Mouse (Mus musculus) midbrain, embryonic 14.5 days (tissue): Measurements from ENCODE around the gene Slc6a18. TPM values are rescaled to one million over a fixed set of nuclear protein-coding genes. Genes with fewer than 3 reads are reported as not detected.
A peak's percentile ranks its signal among the peaks of the same experiment; 100 is the strongest.

ENCODE experiments used
- ATAC-seq: fragments of 200-750 bp; cut with Nextera tagmentation; 2 replicates; pipeline ENCODE4 v1.8.0; 2017; ENCODE audit warnings: moderate number of reproducible peaks, moderate library complexity; ENCODE audit not compliant: low FRiP score, low TSS enrichment
- DNase-seq: peaks from one replicate; pipeline ENCODE4 v3.0.0-alpha.2; 2015
- H3K27ac ChIP-seq: fragments of 300-500 bp; sonication (generic); replicated peaks from 2 replicates; pipeline ENCODE4 v1.5.1; 2014; ENCODE audit warnings: mild to moderate bottlenecking, low read depth, low read length, moderate library complexity
- H3K27me3 ChIP-seq: fragments of 300-500 bp; sonication (generic); 2 replicates; pipeline ENCODE4 v1.6.1; 2014; ENCODE audit warnings: low read length, control low read depth, mixed read lengths; ENCODE audit not compliant: control insufficient read depth, insufficient read depth
- H3K36me3 ChIP-seq: fragments of 300-500 bp; sonication (generic); 2 replicates; pipeline ENCODE4 v1.6.1; 2014; ENCODE audit warnings: low read length, control low read depth; ENCODE audit not compliant: control insufficient read depth, insufficient read depth
- H3K4me1 ChIP-seq: fragments of 300-500 bp; sonication (generic); 2 replicates; pipeline ENCODE4 v1.6.1; 2014; ENCODE audit warnings: mild to moderate bottlenecking, antibody characterized with exemption, low read length, control low read depth; ENCODE audit not compliant: control insufficient read depth, insufficient read depth
- H3K4me2 ChIP-seq: fragments of 300-500 bp; sonication (generic); 2 replicates; pipeline ENCODE4 v1.6.1; 2014; ENCODE audit warnings: mild to moderate bottlenecking, low read length, moderate library complexity
- H3K4me3 ChIP-seq: fragments of 300-500 bp; sonication (generic); replicated peaks from 2 replicates; pipeline ENCODE4 v1.5.1; 2014; ENCODE audit warnings: low read depth, low read length
- H3K9ac ChIP-seq: fragments of 300-500 bp; sonication (generic); replicated peaks from 2 replicates; pipeline ENCODE4 v1.6.1; 2014; ENCODE audit warnings: mild to moderate bottlenecking, low read length, moderate library complexity
- H3K9me3 ChIP-seq: fragments of 300-500 bp; sonication (generic); 2 replicates; pipeline ENCODE4 v1.6.1; 2016; ENCODE audit warnings: low read length, control low read depth, mixed read lengths; ENCODE audit not compliant: control insufficient read depth
- WGBS: fragments of 180-500 bp; shearing (Covaris S2); extraction: QIAGEN DNeasy Blood & Tissue Kit; methylation state at CpG from one replicate; pipeline ENCODE4 v1.1.7; 2014; 5-methylcytosine and 5-hydroxymethylcytosine counted together
- polyA plus RNA-seq: library from polyadenylated mRNA; unstranded; fragments of >200 nt; fragmentation: Nextera tagmentation; extraction: Ambion mirVana; gene quantifications from 2 replicates; pipeline ENCODE4 v1.2.1, GENCODE M21; 2014

Gene Slc6a18
- not detected in 2 replicates for polyA plus RNA-seq

DNA sequence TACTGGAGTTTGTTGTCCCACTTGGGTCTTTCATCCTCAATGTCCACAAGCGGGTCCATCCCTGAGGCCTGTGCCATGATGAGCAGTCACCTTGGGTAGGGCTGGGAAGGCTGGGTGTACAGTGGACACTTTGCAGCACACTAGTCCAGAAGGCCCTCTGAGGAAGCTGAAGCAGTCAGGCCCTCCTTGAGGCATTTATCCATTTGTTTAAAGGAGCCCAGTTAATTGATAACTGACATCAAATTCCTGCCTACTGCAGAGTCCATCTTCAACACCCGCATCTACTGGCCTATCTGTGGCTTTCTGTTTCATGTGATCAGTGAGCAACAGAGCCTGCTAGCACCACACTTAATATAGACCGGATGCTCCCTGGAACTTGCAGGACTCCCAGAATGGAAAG, at the start of gene Slc6a18:
Gene Slc6a18 (minus strand): TSS at position 171 of the 400 bp plus-strand sequence.
- Histone ChIP-seq H3K36me3 (no peaks in the 10 kb centered on the region), H3K9ac (no peak within 1 kb of the TSS), H3K9me3 (no peaks in the 10 kb centered on the region), H3K4me2 (no peak within 1 kb of the TSS), H3K27me3 (no peaks in the 10 kb centered on the region), H3K27ac (no peak within 1 kb of the TSS), H3K4me3 (no peak within 1 kb of the TSS), H3K4me1 (no peaks in the 10 kb centered on the region)
- 84% methylated on average over 3 of the region's 3 CpGs for WGBS
- no peak for DNase-seq
- no peak for ATAC-seq

DNA sequence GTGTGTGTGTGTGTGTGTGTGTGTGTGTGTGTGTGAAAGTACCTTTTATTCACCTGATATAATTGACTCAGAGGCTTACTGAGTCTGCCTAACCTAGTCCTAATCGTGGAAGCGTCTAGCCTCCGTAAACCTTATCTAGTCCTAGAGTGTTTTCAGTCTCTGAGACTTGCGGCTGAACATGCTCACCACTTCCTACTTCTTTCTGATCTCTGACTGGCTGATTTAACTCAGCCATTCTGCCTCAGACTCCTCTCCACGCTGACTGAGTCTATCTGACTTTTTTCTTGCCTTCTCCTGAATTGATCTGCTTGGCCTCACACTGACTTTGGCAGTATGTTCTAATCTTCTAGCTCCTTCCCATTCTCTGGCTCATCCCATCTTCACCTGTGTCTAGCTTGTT, 47.5 kb upstream of the Slc6a18 start:
- Histone ChIP-seq H3K4me3 (no peak overlapping the region), H3K27me3 (no peaks in the 10 kb centered on the region), H3K9me3 (no peaks in the 10 kb centered on the region), H3K4me1 (no peaks in the 10 kb centered on the region), H3K9ac (no peak overlapping the region), H3K36me3 (no peaks in the 10 kb centered on the region), H3K4me2 (no peak overlapping the region), H3K27ac (no peak overlapping the region)
- 84% methylated on average over 5 of the region's 5 CpGs for WGBS
- ATAC-seq (no peak), DNase-seq (no peak)

DNA sequence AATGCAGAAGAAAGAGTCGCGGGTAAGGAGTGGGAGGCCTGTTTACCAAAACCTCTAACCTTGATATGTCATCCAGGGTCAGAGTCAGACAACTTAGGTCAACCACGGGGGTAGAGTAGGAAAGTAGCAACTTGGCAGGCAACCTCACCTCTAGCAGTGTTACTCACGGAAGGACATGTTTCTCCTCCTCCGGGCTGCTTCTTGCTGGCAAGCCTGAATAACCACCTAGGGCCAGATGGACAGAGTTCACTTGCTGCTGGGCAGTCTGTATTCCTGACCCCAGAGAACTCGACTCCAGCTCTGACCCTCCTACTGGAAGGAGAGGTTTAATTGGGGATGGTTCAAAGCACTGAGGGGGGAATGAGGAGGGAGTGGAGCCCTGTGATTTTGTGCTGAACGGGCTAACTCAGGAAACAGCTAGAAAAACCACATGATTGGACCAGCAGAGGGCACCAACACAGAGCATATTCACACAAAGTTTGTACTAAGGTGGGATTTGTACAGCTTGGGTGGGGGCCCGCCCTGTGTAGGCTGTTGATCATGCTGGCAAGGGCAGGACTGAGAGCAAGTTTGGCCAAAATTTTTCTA, 45.4 kb upstream of the Slc6a18 start:
- Histone ChIP-seq H3K4me3 (no peak overlapping the region), H3K4me1 (no peaks in the 10 kb centered on the region), H3K27me3 (no peaks in the 10 kb centered on the region), H3K36me3 (no peaks in the 10 kb centered on the region), H3K27ac (no peak overlapping the region), H3K9me3 (no peaks in the 10 kb centered on the region), H3K9ac (no peak overlapping the region), H3K4me2 (no peak overlapping the region)
- ATAC-seq (no peak), DNase-seq (peak; percentile 64)
- WGBS: 38% methylated on average over 8 of the region's 8 CpGs

DNA sequence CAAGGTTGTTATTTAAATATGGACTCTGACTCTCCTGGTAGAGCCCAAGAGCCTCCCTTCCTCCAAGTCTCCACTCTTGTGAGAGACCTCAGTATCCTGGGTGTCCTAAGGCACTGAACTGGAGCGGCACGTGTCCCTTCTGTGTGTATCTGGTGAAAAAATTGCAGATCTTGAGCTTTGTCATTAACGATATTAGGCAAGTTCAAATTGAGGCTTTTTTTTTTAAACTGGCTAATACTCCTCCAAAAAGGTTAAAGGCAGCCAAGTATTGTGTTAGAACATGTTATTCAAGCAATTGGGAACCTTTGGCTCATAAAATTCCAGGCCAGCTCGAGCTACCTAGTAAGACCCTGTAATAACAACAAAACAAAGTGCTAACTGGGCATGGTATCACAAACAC, 42.4 kb upstream of the Slc6a18 start:
- H3K27ac ChIP-seq: no peak overlapping the region
- DNase-seq: no peak
- H3K27me3 ChIP-seq: no peaks in the 10 kb centered on the region
- no peak for ATAC-seq
- H3K4me2 ChIP-seq: no peak overlapping the region
- no peaks in the 10 kb centered on the region for H3K4me1 ChIP-seq
- no peaks in the 10 kb centered on the region for H3K36me3 ChIP-seq
- no peaks in the 10 kb centered on the region for H3K9me3 ChIP-seq
- no peak overlapping the region for H3K4me3 ChIP-seq
- no peak overlapping the region for H3K9ac ChIP-seq
- 87% methylated on average over 4 of the region's 4 CpGs for WGBS

DNA sequence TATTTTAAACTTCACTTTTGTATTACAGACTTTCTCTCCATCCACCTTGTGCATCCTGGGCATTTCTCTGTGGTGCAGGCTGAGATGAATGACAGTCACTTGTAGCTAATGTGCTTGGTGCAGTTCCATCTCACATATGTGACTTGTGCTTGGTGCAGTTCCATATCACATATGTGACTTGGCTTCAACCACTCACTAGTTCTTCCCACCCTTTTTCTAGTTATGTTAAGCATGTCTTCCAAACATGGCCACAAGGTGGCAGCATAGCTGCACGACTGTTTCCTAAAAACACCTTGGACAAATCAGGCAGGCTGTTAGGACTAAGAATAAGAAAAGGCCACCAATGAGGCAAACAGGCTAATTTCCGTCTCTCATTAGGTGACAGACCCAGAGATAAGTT, 40.4 kb upstream of the Slc6a18 start:
- Histone ChIP-seq H3K9me3 (no peaks in the 10 kb centered on the region), H3K4me1 (no peaks in the 10 kb centered on the region), H3K36me3 (no peaks in the 10 kb centered on the region), H3K9ac (no peak overlapping the region), H3K4me3 (no peak overlapping the region), H3K4me2 (no peak overlapping the region), H3K27me3 (no peaks in the 10 kb centered on the region), H3K27ac (no peak overlapping the region)
- ATAC-seq (peak; percentile 50; the same call in 1 of the 2 replicates), DNase-seq (peak; percentile 96)
- 4% methylated on average over 2 of the region's 2 CpGs for WGBS

DNA sequence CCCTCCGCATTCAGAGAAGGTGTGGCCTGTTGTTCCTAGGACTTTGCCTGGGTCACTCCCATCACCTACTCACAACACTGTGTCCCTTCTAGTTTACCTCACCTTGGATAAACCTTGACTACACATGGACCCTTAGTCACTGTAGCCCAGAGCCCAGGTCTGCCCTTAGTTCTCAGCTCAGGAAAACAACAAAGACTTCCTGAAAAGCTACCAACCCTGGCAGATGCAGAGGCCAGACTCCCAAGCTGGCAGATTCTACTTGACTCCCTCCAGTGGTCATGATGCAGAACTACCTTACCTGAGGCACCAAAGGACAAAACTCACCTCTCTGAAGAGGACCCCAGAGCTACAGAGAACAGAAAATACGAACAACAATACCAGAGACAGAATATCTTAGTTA, 36.2 kb upstream of the Slc6a18 start:
- H3K4me1 ChIP-seq: no peaks in the 10 kb centered on the region
- no peak overlapping the region for H3K4me2 ChIP-seq
- no peak overlapping the region for H3K9ac ChIP-seq
- no peaks in the 10 kb centered on the region for H3K36me3 ChIP-seq
- ATAC-seq (no peak), DNase-seq (peak; percentile 33)
- H3K27ac ChIP-seq: no peak overlapping the region
- no peaks in the 10 kb centered on the region for H3K9me3 ChIP-seq
- H3K27me3 ChIP-seq: no peaks in the 10 kb centered on the region
- 63% methylated on average over 2 of the region's 2 CpGs for WGBS
- H3K4me3 ChIP-seq: no peak overlapping the region

DNA sequence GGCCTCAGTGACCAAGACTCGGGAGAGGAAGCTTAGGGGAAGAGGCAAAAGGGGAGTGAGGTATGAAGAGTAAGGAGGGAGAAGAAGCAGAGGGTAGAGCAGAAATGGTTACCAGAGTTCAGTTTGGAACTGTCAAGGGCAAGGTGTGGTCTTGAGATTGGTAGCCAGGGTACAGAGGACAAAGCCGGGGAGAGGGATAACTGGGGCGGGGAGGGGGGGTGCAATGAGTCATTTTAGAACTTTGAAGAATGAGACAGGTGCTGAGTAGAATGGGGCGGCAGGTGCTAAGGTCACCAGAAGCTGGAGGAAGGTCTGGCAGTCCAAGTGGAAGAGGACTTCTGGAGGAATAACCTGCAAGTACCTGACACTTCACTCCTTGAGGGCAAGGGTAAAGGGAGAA, 35.4 kb upstream of the Slc6a18 start:
- Histone ChIP-seq H3K4me2 (no peak overlapping the region), H3K27ac (no peak overlapping the region), H3K27me3 (no peaks in the 10 kb centered on the region), H3K9me3 (no peaks in the 10 kb centered on the region), H3K4me3 (no peak overlapping the region), H3K9ac (no peak overlapping the region), H3K4me1 (no peaks in the 10 kb centered on the region), H3K36me3 (no peaks in the 10 kb centered on the region)
- no peak for ATAC-seq
- no peak for DNase-seq
- 93% methylated on average over 4 of the region's 4 CpGs for WGBS

DNA sequence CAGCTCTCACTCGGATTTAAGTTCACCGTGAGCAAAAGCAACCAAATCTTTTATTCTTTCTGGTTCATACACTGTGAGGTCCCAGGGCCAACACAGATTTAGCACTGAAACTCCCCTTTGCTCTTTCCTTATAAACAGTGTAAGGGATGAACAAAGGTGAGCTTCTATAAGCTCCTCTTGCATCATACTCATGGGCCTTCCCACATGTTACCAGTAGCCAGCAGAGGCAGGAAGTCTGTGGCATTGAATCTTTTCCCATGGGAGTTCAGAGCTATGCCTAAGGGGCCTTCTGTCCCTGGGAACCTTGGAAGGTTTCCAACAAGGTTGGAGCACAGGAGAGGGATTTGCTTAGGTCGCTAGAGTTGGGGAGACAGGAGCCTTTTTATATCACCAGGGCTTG, 34.4 kb upstream of the Slc6a18 start:
- no peak overlapping the region for H3K4me3 ChIP-seq
- H3K4me2 ChIP-seq: no peak overlapping the region
- no peak for DNase-seq
- no peaks in the 10 kb centered on the region for H3K4me1 ChIP-seq
- H3K9me3 ChIP-seq: no peaks in the 10 kb centered on the region
- no peak overlapping the region for H3K9ac ChIP-seq
- WGBS: 72% methylated on average over 3 of the region's 3 CpGs
- H3K27me3 ChIP-seq: no peaks in the 10 kb centered on the region
- no peak for ATAC-seq
- H3K27ac ChIP-seq: no peak overlapping the region
- H3K36me3 ChIP-seq: no peaks in the 10 kb centered on the region

DNA sequence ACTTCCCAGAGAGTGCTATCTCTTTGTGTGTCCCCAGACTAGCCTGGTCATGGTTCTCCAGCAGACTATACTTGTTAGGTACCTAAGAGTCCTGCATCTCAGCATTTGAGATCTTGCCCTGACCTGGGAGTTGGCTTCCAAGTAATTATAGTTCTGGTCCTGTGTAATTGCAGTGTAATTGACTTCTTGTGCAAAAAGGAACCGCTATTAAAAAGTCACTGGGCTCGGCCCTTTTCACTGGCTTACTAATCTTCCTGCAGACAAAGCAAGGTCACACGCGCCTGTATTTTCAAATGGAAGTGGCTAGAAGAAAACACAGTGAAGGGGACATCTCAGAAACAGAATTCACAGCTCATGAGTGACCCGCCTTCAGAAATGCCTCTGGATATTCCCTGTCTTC, 34.0 kb upstream of the Slc6a18 start:
- no peaks in the 10 kb centered on the region for H3K9me3 ChIP-seq
- H3K4me2 ChIP-seq: no peak overlapping the region
- H3K27me3 ChIP-seq: no peaks in the 10 kb centered on the region
- 86% methylated on average over 5 of the region's 5 CpGs for WGBS
- no peak overlapping the region for H3K9ac ChIP-seq
- H3K27ac ChIP-seq: no peak overlapping the region
- DNase-seq: no peak
- H3K4me3 ChIP-seq: no peak overlapping the region
- ATAC-seq: no peak
- H3K4me1 ChIP-seq: no peaks in the 10 kb centered on the region
- no peaks in the 10 kb centered on the region for H3K36me3 ChIP-seq
